Mouse (Mus musculus) hindlimb bud, embryonic 11.5 days (tissue): Measurements from ENCODE around the gene Hectd4.

ENCODE experiments used
- DNase-seq: peaks from one replicate; pipeline ENCODE4 v3.0.0-alpha.2; 2012; ENCODE audit warnings: low read depth, low spot score; ENCODE audit errors: extremely low spot score

Gene Hectd4

GRCm38 (mm10) chr5:121219980-121220731 lies at the start of gene Hectd4:
Gene Hectd4 (plus strand): TSS chr5:121220219.
- peak; percentile 62 for DNase-seq

GRCm38 (mm10) chr5:121172835-121173234 lies 47.2 kb upstream of the Hectd4 start:
- DNase-seq: no peak

- DNase-seq: no peak
These were observed 40.8 kb upstream of the Hectd4 start for GRCm38 (mm10) chr5:121179077-121179857.

GRCm38 (mm10) chr5:121183269-121183668 lies 36.8 kb upstream of the Hectd4 start:
- no peak for DNase-seq

- DNase-seq: no peak
These were observed 35.6 kb upstream of the Hectd4 start for GRCm38 (mm10) chr5:121184375-121184774.

- no peak for DNase-seq
These were observed 35.0 kb upstream of the Hectd4 start for GRCm38 (mm10) chr5:121184945-121185551.

- no peak for DNase-seq
These were observed 32.4 kb upstream of the Hectd4 start for GRCm38 (mm10) chr5:121187580-121188001.

- DNase-seq: no peak
These were observed 31.8 kb upstream of the Hectd4 start for GRCm38 (mm10) chr5:121188265-121188664.

GRCm38 (mm10) chr5:121189182-121189581 lies 30.8 kb upstream of the Hectd4 start:
- DNase-seq: no peak

GRCm38 (mm10) chr5:121190210-121190835 lies 29.7 kb upstream of the Hectd4 start:
- DNase-seq: no peak

GRCm38 (mm10) chr5:121190836-121191583 lies 29.0 kb upstream of the Hectd4 start, which contains the start of gene Ptpn11:
Gene Ptpn11 (minus strand): TSS chr5:121191397.
- DNase-seq: no peak

GRCm38 (mm10) chr5:121191584-121191906 lies 28.5 kb upstream of the Hectd4 start:
- no peak for DNase-seq

- DNase-seq: no peak
These were observed 25.8 kb upstream of the Hectd4 start for GRCm38 (mm10) chr5:121194173-121194572.

- no peak for DNase-seq
These were observed 23.3 kb upstream of the Hectd4 start for GRCm38 (mm10) chr5:121196764-121197163.

- DNase-seq: no peak
These were observed 22.7 kb upstream of the Hectd4 start for GRCm38 (mm10) chr5:121197337-121197736.

GRCm38 (mm10) chr5:121198376-121198775 lies 21.6 kb upstream of the Hectd4 start:
- no peak for DNase-seq

GRCm38 (mm10) chr5:121201739-121202138 lies 18.3 kb upstream of the Hectd4 start:
- peak; percentile 78 for DNase-seq

- DNase-seq: no peak
These were observed 17.6 kb upstream of the Hectd4 start for GRCm38 (mm10) chr5:121202467-121202866.

GRCm38 (mm10) chr5:121204132-121205089 lies 15.6 kb upstream of the Hectd4 start, which contains the start of gene Rpl6:
Gene Rpl6 (plus strand): TSS chr5:121204481.
- peak; percentile 47 for DNase-seq
